Mouse (Mus musculus): Measurements from ENCODE around the gene Vegfb. TPM values are rescaled to one million over a fixed set of nuclear protein-coding genes. Genes with fewer than 3 reads are reported as not detected.

Gene Vegfb
- polyA plus RNA-seq, 1 experiment = 29.6 TPM

GRCm38 (mm10) chr19:6981465-6981864, 6.0 kb downstream of the Vegfb start:
- Histone ChIP-seq H3K4me1 (ENCODE audit: control insufficient read depth, insufficient read depth, low read length) (peaks cover 13% of the 10 kb centered on the region), H3K4me3 (ENCODE audit: insufficient read depth, low read length) (no peak overlapping the region), H3K27ac (ENCODE audit: insufficient read depth, low read length) (peak overlapping the region; percentile 64; the same call in 1 of the 2 replicates)
- TF ChIP-seq POLR2A (IDR thresholded peaks at IDR 0.05; ENCODE audit: low read depth, low read length) (no peak), CTCF (IDR thresholded peaks at IDR 0.05; ENCODE audit: borderline replicate concordance, insufficient read depth, low read length) (no peak)

- TF ChIP-seq CTCF (IDR thresholded peaks at IDR 0.05; ENCODE audit: borderline replicate concordance, insufficient read depth, low read length) (no peak), POLR2A (IDR thresholded peaks at IDR 0.05; ENCODE audit: low read depth, low read length) (peak; percentile 99)
- H3K27ac ChIP-seq (ENCODE audit: insufficient read depth, low read length) = peak within 1 kb of the TSS; percentile 64
- peak within 1 kb of the TSS; percentile 61 for H3K4me3 ChIP-seq (ENCODE audit: insufficient read depth, low read length)
- peaks cover 9% of the 10 kb centered on the region for H3K4me1 ChIP-seq (ENCODE audit: control insufficient read depth, insufficient read depth, low read length)
Measured at GRCm38 (mm10) chr19:6980381-6981093, 6.9 kb downstream of the Vegfb start, which contains the start of gene Fkbp2. Gene Fkbp2 (minus strand): TSS chr19:6980501.

GRCm38 (mm10) chr19:6979486-6980380, 7.7 kb downstream of the Vegfb start:
- H3K4me3 ChIP-seq (ENCODE audit: insufficient read depth, low read length) = peak overlapping the region; percentile 48
- peaks cover 9% of the 10 kb centered on the region for H3K4me1 ChIP-seq (ENCODE audit: control insufficient read depth, insufficient read depth, low read length)
- TF ChIP-seq POLR2A (IDR thresholded peaks at IDR 0.05; ENCODE audit: low read depth, low read length) = peak; percentile 33; the same call in 1 of the 2 replicates
- TF ChIP-seq CTCF (IDR thresholded peaks at IDR 0.05; ENCODE audit: borderline replicate concordance, insufficient read depth, low read length) = peak; percentile 49; the same call in 1 of the 2 replicates
- peak overlapping the region; percentile 23 for H3K27ac ChIP-seq (ENCODE audit: insufficient read depth, low read length)

- Histone ChIP-seq H3K27ac (ENCODE audit: insufficient read depth, low read length) (peak overlapping the region; percentile 21), H3K4me3 (ENCODE audit: insufficient read depth, low read length) (peak overlapping the region; percentile 44), H3K4me1 (ENCODE audit: control insufficient read depth, insufficient read depth, low read length) (peaks cover 9% of the 10 kb centered on the region)
- TF ChIP-seq CTCF (IDR thresholded peaks at IDR 0.05; ENCODE audit: borderline replicate concordance, insufficient read depth, low read length) (no peak), POLR2A (IDR thresholded peaks at IDR 0.05; ENCODE audit: low read depth, low read length) (peak; percentile 22; the same call in 1 of the 2 replicates)
Measured at GRCm38 (mm10) chr19:6979001-6979479, 8.4 kb downstream of the Vegfb start.

GRCm38 (mm10) chr19:6978639-6978974, 8.8 kb downstream of the Vegfb start:
- peak overlapping the region; percentile 44 for H3K4me3 ChIP-seq (ENCODE audit: insufficient read depth, low read length)
- 0 out of 2 replicates have a peak overlapping the region, but pooled peaks have one; percentile 10 for H3K27ac ChIP-seq (ENCODE audit: insufficient read depth, low read length)
- no peak for TF ChIP-seq POLR2A (IDR thresholded peaks at IDR 0.05; ENCODE audit: low read depth, low read length)
- TF ChIP-seq CTCF (IDR thresholded peaks at IDR 0.05; ENCODE audit: borderline replicate concordance, insufficient read depth, low read length) = no peak
- H3K4me1 ChIP-seq (ENCODE audit: control insufficient read depth, insufficient read depth, low read length) = peaks cover 9% of the 10 kb centered on the region

GRCm38 (mm10) chr19:6977759-6978638, 9.5 kb downstream of the Vegfb start:
- H3K4me1 ChIP-seq (ENCODE audit: control insufficient read depth, insufficient read depth, low read length) = peaks cover 9% of the 10 kb centered on the region

GRCm38 (mm10) chr19:6975537-6976521, 11.6 kb downstream of the Vegfb start, which contains the start of gene Plcb3:
Gene Plcb3 (minus strand): TSS chr19:6976470.
- TF ChIP-seq POLR2A (IDR thresholded peaks at IDR 0.05; ENCODE audit: low read depth, low read length) (peak; percentile 41; the same call in 1 of the 2 replicates), CTCF (IDR thresholded peaks at IDR 0.05; ENCODE audit: borderline replicate concordance, insufficient read depth, low read length) (no peak)
- peaks cover 15% of the 10 kb centered on the region for H3K4me1 ChIP-seq (ENCODE audit: control insufficient read depth, insufficient read depth, low read length)
- peak within 1 kb of the TSS; percentile 98 for H3K4me3 ChIP-seq (ENCODE audit: insufficient read depth, low read length)
- peak within 1 kb of the TSS; percentile 84 for H3K27ac ChIP-seq (ENCODE audit: insufficient read depth, low read length)

More at GRCm38 (mm10) chr19:6977759-6978638, 9.5 kb downstream of the Vegfb start:
- no peak for TF ChIP-seq CTCF (IDR thresholded peaks at IDR 0.05; ENCODE audit: borderline replicate concordance, insufficient read depth, low read length)
- TF ChIP-seq POLR2A (IDR thresholded peaks at IDR 0.05; ENCODE audit: low read depth, low read length) = no peak
- Histone ChIP-seq H3K27ac (ENCODE audit: insufficient read depth, low read length) (no peak overlapping the region), H3K4me3 (ENCODE audit: insufficient read depth, low read length) (no peak overlapping the region)
